Mouse (Mus musculus) heart, embryonic 10.5 days (tissue): ENCODE measurements around the gene Evx2. TPM values are rescaled to one million over a fixed set of nuclear protein-coding genes. Genes with fewer than 3 reads are reported as not detected.

Source experiments
- DNase-seq: peaks from one replicate; pipeline ENCODE4 v3.0.0-alpha.2; 2017; ENCODE audit warnings: low spot score
- H3K27ac ChIP-seq: fragments of 300-500 bp; sonication (generic); 2 replicates; pipeline ENCODE4 v1.5.1; 2016; ENCODE audit warnings: mild to moderate bottlenecking
- H3K27me3 ChIP-seq: fragments of 300-500 bp; sonication (generic); 2 replicates; pipeline ENCODE4 v1.6.1; 2016; ENCODE audit warnings: mild to moderate bottlenecking; ENCODE audit not compliant: poor library complexity, insufficient read depth, severe bottlenecking
- H3K36me3 ChIP-seq: fragments of 300-500 bp; sonication (generic); 2 replicates; pipeline ENCODE4 v1.6.1; 2016; ENCODE audit warnings: mild to moderate bottlenecking, moderate library complexity
- H3K4me1 ChIP-seq: fragments of 300-500 bp; sonication (generic); 2 replicates; pipeline ENCODE4 v1.6.1; 2016; ENCODE audit warnings: mild to moderate bottlenecking
- H3K4me3 ChIP-seq: fragments of 300-500 bp; sonication (generic); 2 replicates; pipeline ENCODE4 v1.5.1; 2016; ENCODE audit warnings: mild to moderate bottlenecking, moderate library complexity
- H3K9me3 ChIP-seq: fragments of 300-500 bp; sonication (generic); 2 replicates; pipeline ENCODE4 v1.6.1; 2016; ENCODE audit warnings: mild to moderate bottlenecking, moderate library complexity
- WGBS: fragments of 180-500 bp; shearing (Covaris S2); methylation state at CpG from one replicate; pipeline ENCODE4 v1.1.7; 2016; 5-methylcytosine and 5-hydroxymethylcytosine counted together
- polyA plus RNA-seq: library from polyadenylated mRNA; unstranded; fragments of >200 nt; fragmentation: Nextera tagmentation; extraction: Ambion mirVana; gene quantifications from 2 replicates; pipeline ENCODE4 v1.2.1, GENCODE M21; 2016

Gene Evx2
- polyA plus RNA-seq: not detected in 2 replicates

GRCm38 (mm10) chr2:74659507-74660005, at the start of gene Evx2:
Evx2 (minus strand) TSS chr2:74659557.
- no peaks in the 10 kb centered on the region for H3K9me3 ChIP-seq
- peaks cover 29% of the 10 kb centered on the region for H3K4me1 ChIP-seq
- H3K27me3 ChIP-seq: peaks cover 100% of the 10 kb centered on the region
- no peaks in the 10 kb centered on the region for H3K36me3 ChIP-seq
- no peak within 1 kb of the TSS for H3K27ac ChIP-seq
- H3K4me3 ChIP-seq: peak within 1 kb of the TSS; percentile 35
- no peak for DNase-seq
- whole genome bisulfite sequencing: 2% methylated on average over 28 of the region's 28 CpGs

DNA sequence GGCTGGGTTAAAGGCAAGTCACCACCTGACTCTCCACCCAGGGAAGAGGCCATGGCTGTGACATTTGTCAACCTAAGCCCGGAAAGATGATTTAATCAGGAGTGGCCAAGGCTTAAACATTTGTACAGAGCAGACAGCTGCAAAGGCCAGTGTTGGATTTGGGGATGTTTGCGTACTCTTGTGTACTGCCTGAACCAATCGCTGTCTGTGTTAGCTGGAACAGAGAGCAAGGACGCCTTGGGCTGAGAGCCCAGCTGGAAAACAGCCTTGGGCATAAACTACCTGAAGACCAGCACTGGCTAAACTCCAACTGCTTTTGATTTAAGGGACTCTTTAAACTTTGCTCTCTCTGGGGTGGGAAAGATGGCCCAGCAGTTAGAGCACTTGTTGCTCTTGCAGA, 49.3 kb upstream of the Evx2 start:
- Histone ChIP-seq H3K27ac (no peak overlapping the region), H3K9me3 (no peaks in the 10 kb centered on the region), H3K36me3 (no peaks in the 10 kb centered on the region), H3K27me3 (peaks cover 99% of the 10 kb centered on the region), H3K4me3 (no peak overlapping the region), H3K4me1 (peaks cover 19% of the 10 kb centered on the region)
- no peak for DNase-seq
- WGBS: 8% methylated on average over 4 of the region's 4 CpGs

GRCm38 (mm10) chr2:74707599-74707998, 48.2 kb upstream of the Evx2 start:
- Histone ChIP-seq H3K36me3 (no peaks in the 10 kb centered on the region), H3K4me1 (peaks cover 19% of the 10 kb centered on the region), H3K27me3 (peaks cover 99% of the 10 kb centered on the region), H3K4me3 (no peak overlapping the region), H3K9me3 (no peaks in the 10 kb centered on the region), H3K27ac (no peak overlapping the region)
- 7% methylated on average over 7 of the region's 7 CpGs for WGBS
- no peak for DNase-seq

GRCm38 (mm10) chr2:74706393-74706960, 47.1 kb upstream of the Evx2 start:
- 1% methylated on average over 13 of the region's 13 CpGs for WGBS
- peaks cover 12% of the 10 kb centered on the region for H3K4me1 ChIP-seq

GRCm38 (mm10) chr2:74705467-74706089, 46.2 kb upstream of the Evx2 start:
- no peak for DNase-seq
- H3K36me3 ChIP-seq: no peaks in the 10 kb centered on the region
- peaks cover 99% of the 10 kb centered on the region for H3K27me3 ChIP-seq
- H3K4me1 ChIP-seq: peaks cover 12% of the 10 kb centered on the region
- peak overlapping the region; percentile 59 for H3K4me3 ChIP-seq
- H3K9me3 ChIP-seq: no peaks in the 10 kb centered on the region
- 1% methylated on average over 79 of the region's 85 CpGs for WGBS
- H3K27ac ChIP-seq: peak overlapping the region; percentile 52; the same call in 1 of the 2 replicates

More at GRCm38 (mm10) chr2:74706393-74706960, 47.1 kb upstream of the Evx2 start:
- Histone ChIP-seq H3K27me3 (peaks cover 99% of the 10 kb centered on the region), H3K9me3 (no peaks in the 10 kb centered on the region), H3K36me3 (no peaks in the 10 kb centered on the region), H3K27ac (no peak overlapping the region), H3K4me3 (no peak overlapping the region)
- no peak for DNase-seq

DNA sequence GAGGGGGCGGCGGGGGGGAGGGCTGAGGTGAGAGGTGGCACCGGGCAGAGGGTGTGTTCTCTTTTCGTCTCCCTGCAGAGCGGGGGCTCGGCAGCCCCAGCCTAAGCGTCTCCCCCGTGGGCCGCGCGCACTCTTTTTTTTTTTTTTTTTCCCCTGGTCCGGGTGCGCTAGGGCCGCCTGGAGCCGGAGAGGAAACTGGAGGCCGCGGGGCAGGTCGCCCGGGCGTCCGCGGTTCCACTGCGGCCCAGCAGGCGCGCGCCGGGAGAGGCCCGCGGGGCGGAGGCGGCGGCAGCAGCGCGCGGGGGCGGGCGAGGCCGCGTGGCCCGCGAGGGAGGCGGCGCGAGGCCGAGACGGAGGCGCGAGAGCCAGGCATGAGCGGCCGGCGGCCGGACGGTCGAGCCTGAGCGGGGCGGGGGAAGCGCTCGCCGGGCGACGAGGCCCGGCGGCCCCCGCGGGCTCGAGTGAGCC, 45.7 kb upstream of the Evx2 start:
- DNase-seq: no peak
- 0% methylated on average over 45 of the region's 66 CpGs for WGBS
- Histone ChIP-seq H3K9me3 (no peaks in the 10 kb centered on the region), H3K4me3 (peak overlapping the region; percentile 59), H3K36me3 (no peaks in the 10 kb centered on the region), H3K27ac (peak overlapping the region; percentile 52), H3K27me3 (peaks cover 99% of the 10 kb centered on the region), H3K4me1 (peaks cover 12% of the 10 kb centered on the region)

GRCm38 (mm10) chr2:74704393-74704998, 45.1 kb upstream of the Evx2 start, which contains the start of gene Hoxd8:
Hoxd8 (plus strand) TSS chr2:74704615.
- Histone ChIP-seq H3K36me3 (no peaks in the 10 kb centered on the region), H3K4me3 (peak within 1 kb of the TSS; percentile 59), H3K4me1 (peaks cover 12% of the 10 kb centered on the region), H3K27ac (peak within 1 kb of the TSS; percentile 52), H3K9me3 (no peaks in the 10 kb centered on the region), H3K27me3 (peaks cover 99% of the 10 kb centered on the region)
- no peak for DNase-seq
- WGBS: under 1% methylated on average over 34 of the region's 52 CpGs

GRCm38 (mm10) chr2:74703720-74704392, 44.5 kb upstream of the Evx2 start:
- no peak overlapping the region for H3K4me3 ChIP-seq
- H3K27ac ChIP-seq: no peak overlapping the region
- WGBS: 3% methylated on average over 26 of the region's 26 CpGs
- no peaks in the 10 kb centered on the region for H3K36me3 ChIP-seq
- no peaks in the 10 kb centered on the region for H3K9me3 ChIP-seq
- H3K27me3 ChIP-seq: peaks cover 99% of the 10 kb centered on the region
- DNase-seq: no peak
- H3K4me1 ChIP-seq: peaks cover 12% of the 10 kb centered on the region

DNA sequence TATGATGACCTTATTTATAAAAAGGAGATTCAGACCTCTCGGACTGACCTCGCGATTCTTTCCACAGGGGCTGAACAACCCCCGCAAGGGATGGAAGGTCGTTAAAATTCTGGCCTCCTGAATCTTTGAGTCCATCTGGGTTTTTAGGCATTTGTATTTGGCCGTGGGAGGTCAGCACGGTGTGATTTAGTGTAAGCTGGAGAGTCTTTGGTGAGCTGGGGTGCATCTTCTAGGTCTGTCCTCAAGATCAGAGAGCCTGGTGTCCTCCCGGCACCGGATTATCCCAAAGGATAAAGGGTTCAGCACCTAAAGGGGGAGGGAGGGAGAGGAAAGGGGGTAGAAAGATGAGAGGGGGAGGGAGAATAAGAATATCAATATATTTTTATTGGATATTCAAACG, 44.0 kb upstream of the Evx2 start:
- Histone ChIP-seq H3K4me1 (peaks cover 14% of the 10 kb centered on the region), H3K9me3 (no peaks in the 10 kb centered on the region), H3K4me3 (no peak overlapping the region), H3K27ac (no peak overlapping the region), H3K27me3 (peaks cover 99% of the 10 kb centered on the region), H3K36me3 (no peaks in the 10 kb centered on the region)
- no peak for DNase-seq
- 4% methylated on average over 10 of the region's 10 CpGs for whole genome bisulfite sequencing

DNA sequence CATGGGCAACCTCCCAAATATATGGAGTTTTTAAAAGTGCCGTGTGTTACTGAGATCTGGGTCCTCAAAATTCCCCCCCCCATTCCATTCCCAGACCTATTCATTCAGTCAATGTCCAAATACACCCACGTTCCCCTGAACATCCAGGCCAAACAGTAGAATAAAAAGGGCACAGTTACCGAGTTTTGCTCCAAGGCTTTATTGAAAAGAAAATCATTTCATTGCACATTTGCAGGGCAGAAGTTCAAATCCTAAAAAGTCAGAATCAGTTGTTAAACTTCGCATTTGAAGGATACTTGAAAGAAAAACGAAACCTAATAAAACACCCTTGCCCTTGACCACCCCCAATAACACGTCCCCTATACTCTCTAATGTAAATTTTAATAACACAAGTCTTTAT, 43.5 kb upstream of the Evx2 start:
- no peak overlapping the region for H3K27ac ChIP-seq
- no peaks in the 10 kb centered on the region for H3K36me3 ChIP-seq
- no peak overlapping the region for H3K4me3 ChIP-seq
- 16% methylated on average over 6 of the region's 6 CpGs for WGBS
- no peaks in the 10 kb centered on the region for H3K9me3 ChIP-seq
- DNase-seq: no peak
- peaks cover 19% of the 10 kb centered on the region for H3K4me1 ChIP-seq
- H3K27me3 ChIP-seq: peaks cover 99% of the 10 kb centered on the region

DNA sequence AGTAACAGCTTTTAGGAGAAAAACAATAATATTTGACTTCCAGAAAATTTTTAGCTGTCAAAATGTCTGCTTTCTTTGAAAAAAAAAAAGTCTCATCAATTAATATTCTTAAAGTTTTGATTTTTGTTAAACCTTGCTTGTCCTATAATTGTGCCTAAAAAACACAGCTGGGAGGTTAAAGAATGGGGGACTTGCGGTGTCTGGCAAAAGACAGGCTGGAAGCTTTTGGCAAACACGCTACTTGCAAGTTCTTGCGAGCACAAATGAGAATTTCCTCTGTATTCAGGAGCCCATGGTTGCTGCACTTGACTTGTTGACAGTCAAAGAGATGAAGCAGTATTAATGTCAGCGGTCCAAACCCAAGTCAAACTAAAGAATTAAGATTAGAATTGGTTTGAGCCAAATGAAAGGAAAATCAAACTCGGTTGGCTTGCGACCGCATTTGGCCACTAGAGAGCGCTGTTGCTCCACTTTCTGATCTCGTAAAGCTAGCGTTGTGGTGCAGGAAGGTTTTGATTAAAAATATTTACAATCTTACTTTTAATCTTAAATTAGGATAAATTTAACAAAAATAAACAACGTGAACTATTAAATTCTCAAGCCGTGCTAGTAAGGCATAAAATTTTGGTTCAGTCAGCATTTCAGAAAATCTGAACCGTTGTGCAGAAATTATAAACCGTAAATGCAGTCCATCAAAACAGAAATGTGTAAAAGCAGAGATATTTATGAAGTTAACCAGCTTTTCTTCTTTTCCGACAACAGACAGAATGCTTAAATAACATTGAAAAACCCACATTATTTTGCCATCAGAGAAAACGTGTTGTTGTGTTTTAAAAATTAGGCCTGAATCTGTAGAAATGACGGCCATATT, 42.8 kb upstream of the Evx2 start:
- H3K4me3 ChIP-seq: no peak overlapping the region

DNA sequence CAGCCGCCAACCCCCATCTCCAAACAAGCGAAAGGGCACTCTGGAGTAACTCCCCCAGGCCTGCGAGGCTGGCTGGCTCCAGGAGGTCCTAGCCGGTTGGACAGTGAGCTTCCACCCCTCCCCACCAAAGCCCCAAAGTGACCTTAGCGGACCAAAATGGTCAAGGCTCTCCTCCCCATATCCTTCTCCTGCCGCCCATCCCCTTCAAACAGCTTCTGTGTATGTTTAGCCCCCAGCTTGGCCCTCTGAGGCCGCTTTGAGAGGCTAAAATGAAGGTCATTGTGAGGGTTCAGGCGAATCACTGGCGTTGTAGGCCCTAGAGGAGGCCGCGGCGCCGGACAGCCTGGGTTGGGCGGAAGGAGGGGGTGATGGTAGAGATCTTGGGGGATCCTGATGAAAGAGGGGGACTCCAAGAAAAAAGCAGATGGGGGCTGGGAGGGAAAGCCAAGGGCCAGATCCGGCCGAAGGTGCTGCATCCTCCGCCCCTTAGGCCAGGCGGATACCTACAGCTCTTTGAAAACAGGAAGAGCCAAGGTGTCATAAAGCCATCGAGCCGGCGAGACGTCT, 41.3 kb upstream of the Evx2 start:
- no peak overlapping the region for H3K4me3 ChIP-seq
- H3K36me3 ChIP-seq: no peaks in the 10 kb centered on the region
- H3K9me3 ChIP-seq: no peaks in the 10 kb centered on the region
- H3K27ac ChIP-seq: no peak overlapping the region
- H3K27me3 ChIP-seq: peaks cover 100% of the 10 kb centered on the region
- H3K4me1 ChIP-seq: peaks cover 22% of the 10 kb centered on the region
- WGBS: 2% methylated on average over 22 of the region's 22 CpGs
- DNase-seq: no peak

More for the DNA sequence above, 42.8 kb upstream of the Evx2 start:
- Histone ChIP-seq H3K27ac (no peak overlapping the region), H3K9me3 (no peaks in the 10 kb centered on the region), H3K27me3 (peaks cover 99% of the 10 kb centered on the region), H3K36me3 (no peaks in the 10 kb centered on the region), H3K4me1 (peaks cover 25% of the 10 kb centered on the region)
- no peak for DNase-seq
- 14% methylated on average over 17 of the region's 17 CpGs for WGBS
